Mouse (Mus musculus): ENCODE results near the gene Ambp. TPM values are rescaled to one million over a fixed set of nuclear protein-coding genes. Genes with fewer than 3 reads are reported as not detected.

Ambp gene
- 1 to 10 TPM in 1 of 2 experiments, under 1 TPM in 1; 0.38 to 7.1 TPM for total RNA-seq (2021)
- polyA plus RNA-seq (2012; rRNA removed), result 0.61 TPM in 1 of 2 replicates, not detected in the other
- long read RNA-seq, result 0 reads

DNA sequence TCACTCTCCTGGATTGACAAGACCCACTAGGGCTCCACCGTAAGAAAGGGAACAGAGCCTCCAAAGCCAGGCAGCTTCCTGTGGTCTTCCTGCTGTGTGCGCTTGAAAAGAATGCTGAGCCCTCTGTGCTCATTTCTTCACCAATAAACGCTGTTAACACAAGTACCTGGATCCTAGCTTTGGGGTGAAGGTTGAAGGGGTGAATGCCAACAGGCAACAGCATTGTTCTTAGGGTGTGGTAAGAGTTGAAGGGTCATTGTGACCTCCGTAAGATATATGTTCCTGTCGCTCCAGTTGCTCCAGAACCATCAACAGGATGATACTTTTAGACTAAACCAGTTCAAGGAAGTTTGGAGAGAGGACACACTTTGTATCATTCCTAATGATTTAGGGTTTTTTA, at the start of gene Ambp:
Gene Ambp (minus strand): TSS at position 101 of the 400 bp plus-strand sequence.
- no peak for DNase-seq

- peak; percentile 29 for DNase-seq
These were observed 49.3 kb upstream of the Ambp start for GRCm38 (mm10) chr4:63203874-63204273.

GRCm38 (mm10) chr4:63199366-63199765, 44.8 kb upstream of the Ambp start:
- DNase-seq, result peak; percentile 53

DNA sequence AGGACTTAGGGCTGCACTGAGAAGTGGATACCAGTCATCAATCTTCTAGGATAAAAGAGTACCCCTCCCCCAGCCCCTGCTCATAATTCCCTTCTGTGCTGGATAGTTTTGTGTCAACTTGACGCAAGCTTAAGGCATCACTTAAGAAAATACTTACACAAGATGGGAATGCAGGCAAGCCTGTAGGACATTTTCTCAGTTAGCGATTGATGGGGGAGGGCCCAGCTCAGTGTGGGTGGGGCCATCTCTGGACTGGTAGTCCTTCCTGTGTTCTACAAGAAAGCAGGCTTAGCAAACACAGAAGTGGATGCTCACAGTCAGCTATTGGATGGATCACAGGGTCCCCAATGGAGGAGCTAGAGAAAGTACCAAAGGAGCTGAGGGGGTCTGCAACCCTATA, 39.8 kb upstream of the Ambp start:
- DNase-seq, result no peak

- DNase-seq, result no peak
These were observed 37.0 kb upstream of the Ambp start for GRCm38 (mm10) chr4:63191641-63192040.

DNA sequence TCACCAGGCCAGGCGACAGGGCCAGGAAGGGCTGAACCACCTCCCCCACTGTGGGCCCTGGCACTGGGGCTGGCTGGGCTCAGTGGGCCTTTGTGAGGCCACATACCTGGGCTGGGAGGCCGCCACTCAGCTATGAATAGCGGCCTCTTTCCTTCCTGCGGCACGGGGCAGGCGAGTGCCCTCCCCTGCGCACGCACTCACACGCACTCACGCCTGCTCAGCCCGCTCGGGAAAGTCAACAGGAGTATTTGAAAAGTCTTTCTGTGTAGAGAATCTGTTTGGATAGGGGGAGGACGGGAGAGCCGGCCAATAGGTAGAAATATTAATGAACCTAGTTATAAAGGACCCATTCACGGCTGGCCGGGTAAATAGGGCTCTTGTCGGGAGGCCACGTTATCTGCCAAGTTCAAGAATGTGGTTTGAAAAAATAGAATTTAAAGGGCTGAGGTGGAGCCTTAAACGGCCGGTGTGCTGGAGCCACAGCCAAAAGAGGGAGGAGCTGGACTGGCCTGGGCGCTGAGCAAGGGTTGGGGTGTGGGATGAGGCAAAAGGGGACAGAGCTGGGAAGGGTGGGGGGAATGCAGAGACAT, 31.8 kb upstream of the Ambp start:
- DNase-seq, result no peak

- DNase-seq, result peak; percentile 43
These were observed 27.0 kb upstream of the Ambp start for GRCm38 (mm10) chr4:63181556-63181955.

GRCm38 (mm10) chr4:63171969-63172685, 17.5 kb upstream of the Ambp start, which contains the start of gene Kif12:
Gene Kif12 (minus strand): TSS chr4:63172131.
- DNase-seq, result no peak

- no peak for DNase-seq
These were observed 16.5 kb upstream of the Ambp start for GRCm38 (mm10) chr4:63171122-63171521.

GRCm38 (mm10) chr4:63170061-63170460, 15.5 kb upstream of the Ambp start:
- DNase-seq, result no peak

DNA sequence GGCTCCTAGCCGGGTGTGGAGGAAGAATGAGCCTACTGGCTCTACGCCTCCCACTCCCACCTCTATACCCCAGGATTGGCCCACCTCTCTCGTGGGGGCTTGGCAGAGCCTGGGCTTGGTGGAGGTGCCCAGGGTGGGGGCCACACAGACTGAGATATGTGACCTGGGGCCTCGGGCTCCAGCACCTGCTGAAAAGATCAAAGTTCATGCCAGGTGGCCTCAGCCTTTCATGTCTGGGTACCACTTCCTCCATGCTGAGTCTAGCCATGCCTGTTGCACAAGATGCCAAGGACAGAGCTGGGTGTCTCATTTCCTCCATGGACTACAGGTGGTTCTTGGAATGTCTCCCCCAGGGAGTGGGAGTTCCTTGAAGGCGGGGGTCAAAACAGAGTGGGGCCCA, 11.7 kb upstream of the Ambp start:
- DNase-seq, result no peak

DNA sequence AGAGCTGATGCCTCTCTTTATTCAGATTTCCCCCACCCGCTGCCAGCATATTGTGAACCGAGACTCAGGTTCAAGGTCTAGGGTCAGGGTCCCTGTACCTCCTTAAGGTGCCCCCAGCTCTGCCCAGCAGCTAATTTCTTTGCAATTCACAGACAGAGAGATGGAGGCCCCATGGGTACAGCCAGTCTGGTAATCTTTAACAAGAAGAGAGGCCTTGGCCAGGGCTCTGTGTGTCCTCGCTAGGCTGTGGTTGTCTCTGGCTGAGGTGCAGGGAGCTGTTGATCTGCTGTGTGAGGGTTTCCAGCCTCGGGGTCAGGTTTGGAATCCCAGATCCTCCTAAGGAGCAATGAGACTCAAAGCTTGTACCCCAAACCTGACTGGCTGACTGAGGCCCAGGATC, 11.0 kb upstream of the Ambp start:
- DNase-seq, result no peak

DNA sequence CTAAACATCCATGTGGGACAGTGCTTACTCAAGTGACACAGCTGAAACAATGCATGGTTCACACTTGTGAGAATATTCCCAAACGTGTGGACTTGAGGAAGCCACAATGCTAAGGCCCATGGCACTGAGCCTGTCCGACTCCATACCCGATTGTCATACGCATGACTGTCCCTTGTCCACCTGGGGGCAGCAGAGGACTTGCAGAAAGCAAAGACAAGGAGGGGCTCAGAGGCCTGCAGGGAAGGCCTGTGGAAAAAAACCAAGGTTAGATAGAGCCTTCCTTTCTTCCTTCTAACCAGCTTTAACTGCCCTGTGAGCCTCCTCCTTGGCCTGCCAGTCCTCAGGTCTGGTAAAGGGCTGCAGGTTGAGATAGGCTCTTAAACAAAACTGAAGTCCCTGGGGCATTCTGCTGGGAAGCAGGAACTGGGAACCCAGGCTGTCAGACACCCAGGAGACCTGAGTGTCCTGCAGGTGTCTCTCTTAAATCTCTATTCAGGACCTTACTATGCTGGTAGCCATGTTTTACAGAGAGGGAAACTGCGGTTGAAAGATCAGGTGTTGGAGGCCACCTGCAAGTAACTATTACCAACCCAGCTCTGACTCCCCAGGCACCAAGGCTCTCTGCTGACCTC, 4.5 kb upstream of the Ambp start:
- peak; percentile 87 for DNase-seq

GRCm38 (mm10) chr4:63158192-63158591, 3.6 kb upstream of the Ambp start:
- no peak for DNase-seq

DNA sequence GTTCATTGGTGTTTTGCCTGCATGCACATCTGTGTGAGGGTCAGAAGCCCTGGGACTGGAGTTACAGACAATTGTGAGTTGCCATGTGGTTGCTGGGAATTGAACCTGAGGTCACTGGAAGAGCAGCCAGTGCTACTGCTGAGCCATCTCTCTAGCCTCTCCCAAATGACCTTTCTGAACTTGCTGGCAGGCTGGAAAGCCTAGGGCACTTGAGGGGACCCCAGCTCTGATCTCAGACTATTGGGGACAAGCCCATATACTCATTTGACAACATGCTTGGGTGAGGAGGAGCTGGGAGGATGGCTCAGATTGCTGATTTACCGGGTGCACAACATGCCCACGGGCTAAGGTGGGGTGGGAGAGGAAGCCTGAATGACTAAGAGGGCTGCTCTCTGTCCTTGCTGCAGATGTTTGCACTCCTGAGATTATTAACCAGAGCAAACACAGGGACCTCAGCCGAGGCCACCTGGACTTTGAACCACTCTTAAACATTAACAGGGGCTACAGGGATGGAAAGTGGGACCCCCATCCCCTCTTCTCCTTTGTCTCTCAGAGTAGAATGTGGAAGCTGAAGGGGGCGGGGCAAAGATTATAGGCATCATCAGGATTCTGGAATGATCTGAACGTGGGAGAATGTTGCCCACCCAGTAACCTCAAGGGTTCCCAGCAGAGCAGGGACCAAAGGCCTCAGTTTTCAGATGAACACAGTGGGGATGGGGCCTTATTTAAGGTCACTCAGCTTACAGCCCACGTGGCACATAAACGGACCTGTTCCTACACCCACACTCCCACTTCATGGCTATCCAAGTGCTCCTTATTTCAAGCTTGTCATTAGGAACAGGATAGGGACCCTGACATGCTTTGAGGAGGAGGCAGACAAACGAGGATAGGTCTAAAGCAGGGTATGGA, 2.4 kb upstream of the Ambp start:
- DNase-seq, result no peak

DNA sequence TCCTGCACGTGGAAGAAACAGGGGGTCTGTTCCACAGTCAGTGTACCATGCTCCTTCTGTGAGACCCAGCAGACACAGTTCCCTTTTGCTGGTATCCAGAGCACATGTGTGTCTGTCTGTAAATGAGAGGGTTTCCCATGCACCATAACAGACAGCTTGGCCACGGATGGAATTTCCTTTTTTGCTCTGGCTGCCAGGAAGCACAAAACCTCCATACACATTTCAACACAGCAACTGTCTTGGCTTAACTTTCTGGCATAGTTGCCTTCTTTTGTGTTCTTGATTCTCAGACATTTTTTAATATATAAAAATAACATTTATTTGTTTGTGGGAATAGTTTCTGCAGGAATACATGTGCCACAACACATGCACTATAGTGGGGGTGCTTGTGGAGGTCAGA, 997 bp upstream of the Ambp start:
- DNase-seq, result no peak

DNA sequence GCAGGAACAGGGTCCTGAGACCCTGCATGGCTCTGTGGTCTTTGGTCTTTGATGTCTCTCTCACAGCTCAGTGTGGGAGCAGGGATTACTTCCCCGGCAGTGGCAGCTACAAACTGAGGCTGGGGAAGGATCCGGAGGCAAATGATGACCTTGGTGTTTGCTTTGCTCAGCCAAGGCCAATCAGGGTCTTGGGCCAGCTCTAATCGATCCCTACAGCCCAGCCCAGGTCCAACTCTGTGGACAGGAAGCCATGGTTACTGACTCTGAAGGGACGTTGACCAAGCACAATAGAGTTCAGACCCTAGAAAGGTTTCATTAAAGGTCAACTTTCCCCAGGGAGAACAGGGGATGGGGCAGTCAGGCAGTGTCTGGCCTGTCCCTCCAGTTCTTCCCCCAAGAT, 571 bp downstream of the Ambp start:
- DNase-seq, result no peak

GRCm38 (mm10) chr4:63151127-63151526, 3.5 kb downstream of the Ambp start:
- no peak for DNase-seq

- DNase-seq, result no peak
These were observed 7.3 kb downstream of the Ambp start for GRCm38 (mm10) chr4:63147268-63147667.

GRCm38 (mm10) chr4:63129891-63130624, 24.5 kb downstream of the Ambp start:
- no peak for DNase-seq

GRCm38 (mm10) chr4:63124861-63125466, 29.6 kb downstream of the Ambp start:
- no peak for DNase-seq
